Mouse (Mus musculus): ENCODE data around the gene Wbp1l. TPM values are rescaled to one million over a fixed set of nuclear protein-coding genes. Genes with fewer than 3 reads are reported as not detected.

The Wbp1l gene
- total and polyA plus RNA-seq, 3 experiments = 52.9 to 70.0 TPM; not detected in 1

GRCm38 (mm10) chr19:46647254-46647653 lies 48.4 kb downstream of the Wbp1l start:
- Histone ChIP-seq H3K9me3 (replicated peaks; ENCODE audit: insufficient read depth, low read length) (no peaks in the 10 kb centered on the region), H3K9ac (ENCODE audit: control insufficient read depth, low read depth, low read length, poor library complexity, severe bottlenecking) (no peak overlapping the region), H3K4me1 (ENCODE audit: control insufficient read depth in 1 of 2, insufficient read depth in 2 of 2, low read length in 2 of 2) (no peaks in the 10 kb centered on the region), H3K27me3 (ENCODE audit: control insufficient read depth in 1 of 2, insufficient read depth in 2 of 2, low read length in 2 of 2) (no peaks in the 10 kb centered on the region), H3K79me2 (ENCODE audit: control insufficient read depth, insufficient read depth, low read length, poor library complexity) (no peaks in the 10 kb centered on the region), H3K4me3 (ENCODE audit: control insufficient read depth in 1 of 2, insufficient read depth in 1 of 2, low read depth in 2 of 2, low read length in 2 of 2) (no peak overlapping the region), H3K36me3 (ENCODE audit: control insufficient read depth in 1 of 2, insufficient read depth in 2 of 2, low read length in 2 of 2) (peaks cover 0 to 7% of the 10 kb centered on the region in 2 experiments; a peak in 2 of 4 replicates), H3K27ac (ENCODE audit: control insufficient read depth, low read depth, low read length) (no peak overlapping the region)
- DNase-seq (ENCODE audit: low read depth, low spot score) = no peak
- TF ChIP-seq NRF1 (IDR thresholded peaks at IDR 0.05; ENCODE audit: insufficient read depth, low read depth, low read length, poor library complexity, severe bottlenecking) = no peak
- TF ChIP-seq BHLHE40 (IDR thresholded peaks at IDR 0.05; ENCODE audit: borderline replicate concordance, low read depth, low read length) = no peak
- no peak for TF ChIP-seq EP300 (IDR thresholded peaks at IDR 0.05; ENCODE audit: low read depth in 1 of 2, low read length in 2 of 2)
- no peak for TF ChIP-seq ZC3H11A (IDR thresholded peaks at IDR 0.05; ENCODE audit: low read depth, low read length)
- no peak for TF ChIP-seq MAZ (IDR thresholded peaks at IDR 0.05; ENCODE audit: low read depth, low read length)
- TF ChIP-seq MYC (IDR thresholded peaks at IDR 0.05; ENCODE audit: low read depth, low read length) = no peak
- TF ChIP-seq NELFE (IDR thresholded peaks at IDR 0.05; ENCODE audit: low read depth, low read length) = no peak
- TF ChIP-seq POLR2A (IDR thresholded peaks at IDR 0.05; ENCODE audit: control insufficient read depth in 1 of 2, insufficient read depth in 1 of 2, low read depth in 1 of 2, low read length in 2 of 2, poor library complexity in 1 of 2) = no peak
- TF ChIP-seq SMC3 (IDR thresholded peaks at IDR 0.05; ENCODE audit: low read depth, low read length) = no peak
- no peak for TF ChIP-seq MAFK (IDR thresholded peaks at IDR 0.05; ENCODE audit: borderline replicate concordance, low read depth, low read length)
- TF ChIP-seq ZNF384 (IDR thresholded peaks at IDR 0.05; ENCODE audit: low read depth, low read length) = no peak
- TF ChIP-seq TAL1 (IDR thresholded peaks at IDR 0.05; ENCODE audit: low read length) = no peak
- no peak for TF ChIP-seq SIN3A (IDR thresholded peaks at IDR 0.05; ENCODE audit: low read length)
- no peak for TF ChIP-seq GABPA (IDR thresholded peaks at IDR 0.05; ENCODE audit: low read depth, low read length)
- no peak for TF ChIP-seq POLR2AphosphoS2 (IDR thresholded peaks at IDR 0.05; ENCODE audit: low read length)
- no peak for TF ChIP-seq ELF1 (IDR thresholded peaks at IDR 0.05; ENCODE audit: low read depth, low read length)

- DNase-seq (ENCODE audit: low read depth, low spot score) = peak; percentile 28
- Histone ChIP-seq H3K4me1 (ENCODE audit: control insufficient read depth in 1 of 2, insufficient read depth in 2 of 2, low read length in 2 of 2) (peaks cover 0 to under 1% of the 10 kb centered on the region in 2 experiments; a peak in 1 of 4 replicates), H3K9ac (ENCODE audit: control insufficient read depth, low read depth, low read length, poor library complexity, severe bottlenecking) (no peak overlapping the region), H3K27ac (ENCODE audit: control insufficient read depth, low read depth, low read length) (no peak overlapping the region), H3K9me3 (replicated peaks; ENCODE audit: insufficient read depth, low read length) (no peaks in the 10 kb centered on the region), H3K79me2 (ENCODE audit: control insufficient read depth, insufficient read depth, low read length, poor library complexity) (no peaks in the 10 kb centered on the region), H3K27me3 (ENCODE audit: control insufficient read depth in 1 of 2, insufficient read depth in 2 of 2, low read length in 2 of 2) (no peaks in the 10 kb centered on the region), H3K36me3 (ENCODE audit: control insufficient read depth in 1 of 2, insufficient read depth in 2 of 2, low read length in 2 of 2) (peaks cover 2 to 9% of the 10 kb centered on the region in 2 experiments; a peak in 2 of 4 replicates), H3K4me3 (ENCODE audit: control insufficient read depth in 1 of 2, insufficient read depth in 1 of 2, low read depth in 2 of 2, low read length in 2 of 2) (no peak overlapping the region)
- no peak for TF ChIP-seq ELF1 (IDR thresholded peaks at IDR 0.05; ENCODE audit: low read depth, low read length)
- no peak for TF ChIP-seq NRF1 (IDR thresholded peaks at IDR 0.05; ENCODE audit: insufficient read depth, low read depth, low read length, poor library complexity, severe bottlenecking)
- TF ChIP-seq POLR2A (IDR thresholded peaks at IDR 0.05; ENCODE audit: control insufficient read depth in 1 of 2, insufficient read depth in 1 of 2, low read depth in 1 of 2, low read length in 2 of 2, poor library complexity in 1 of 2) = no peak
- TF ChIP-seq MEF2A (IDR thresholded peaks at IDR 0.05; ENCODE audit: extremely low read depth, insufficient replicate concordance, low read depth, low read length, poor library complexity, severe bottlenecking) = no peak
- no peak for TF ChIP-seq RAD21 (IDR thresholded peaks at IDR 0.05; ENCODE audit: low read depth, low read length)
- no peak for TF ChIP-seq HCFC1 (IDR thresholded peaks at IDR 0.05; ENCODE audit: low read depth, low read length)
- TF ChIP-seq EP300 (IDR thresholded peaks at IDR 0.05; ENCODE audit: low read depth in 1 of 2, low read length in 2 of 2) = no peak
- TF ChIP-seq MXI1 (IDR thresholded peaks at IDR 0.05; ENCODE audit: low read depth, low read length) = no peak
- no peak for TF ChIP-seq MAX (IDR thresholded peaks at IDR 0.05; ENCODE audit: low read length)
- TF ChIP-seq GATA1 (IDR thresholded peaks at IDR 0.05; ENCODE audit: low read depth, low read length) = no peak
- TF ChIP-seq ETS1 (IDR thresholded peaks at IDR 0.05; ENCODE audit: low read depth, low read length) = no peak
- no peak for TF ChIP-seq CHD1 (IDR thresholded peaks at IDR 0.05; ENCODE audit: low read depth, low read length)
- no peak for TF ChIP-seq E2F4 (IDR thresholded peaks at IDR 0.05; ENCODE audit: borderline replicate concordance, low read depth, low read length)
- no peak for TF ChIP-seq ZKSCAN1 (IDR thresholded peaks at IDR 0.05; ENCODE audit: low read depth, low read length)
- TF ChIP-seq GABPA (IDR thresholded peaks at IDR 0.05; ENCODE audit: low read depth, low read length) = no peak
- no peak for TF ChIP-seq POLR2AphosphoS5 (IDR thresholded peaks at IDR 0.05; ENCODE audit: borderline replicate concordance, low read depth, low read length)
- TF ChIP-seq USF1 (IDR thresholded peaks at IDR 0.05; ENCODE audit: low read depth, low read length) = no peak
- TF ChIP-seq UBTF (IDR thresholded peaks at IDR 0.05; ENCODE audit: borderline replicate concordance, insufficient read depth, low read depth, low read length) = no peak
These were observed 49.0 kb downstream of the Wbp1l start for GRCm38 (mm10) chr19:46647850-46648249.

All from MEL (cell line).